Mouse (Mus musculus): ENCODE data around the gene Samd4b. TPM values are rescaled to one million over a fixed set of nuclear protein-coding genes. Genes with fewer than 3 reads are reported as not detected.

The Samd4b gene
- polyA plus RNA-seq, 1 experiment from 2014 or later: 10.0 TPM

- H3K27me3 ChIP-seq (replicated peaks): no peaks in the 10 kb centered on the region
- 77% methylated on average over 3 of the region's 3 CpGs for WGBS (ENCODE audit: insufficient replicate concordance)
- H3K4me3 ChIP-seq: no peak overlapping the region
- peaks cover 63% of the 10 kb centered on the region for H3K4me1 ChIP-seq
- peaks cover 40% of the 10 kb centered on the region for H3K36me3 ChIP-seq
- peak overlapping the region; percentile 57 for H3K27ac ChIP-seq
- ATAC-seq: no peak
- H3K4me2 ChIP-seq: no peak overlapping the region
- H3K9ac ChIP-seq: no peak overlapping the region
- H3K9me3 ChIP-seq (replicated peaks): no peaks in the 10 kb centered on the region
Observed at GRCm38 (mm10) chr7:28354113-28354581, 243.8 kb downstream of the Samd4b start.

- Histone ChIP-seq H3K4me2 (peak overlapping the region; percentile 13; the same call in 1 of the 2 replicates), H3K27me3 (replicated peaks) (no peaks in the 10 kb centered on the region), H3K9ac (no peak overlapping the region), H3K4me1 (peaks cover 62% of the 10 kb centered on the region), H3K27ac (peak overlapping the region; percentile 50; the same call in 1 of the 2 replicates), H3K4me3 (no peak overlapping the region), H3K9me3 (replicated peaks) (no peaks in the 10 kb centered on the region), H3K36me3 (peaks cover 40% of the 10 kb centered on the region)
- no peak for ATAC-seq
- 93% methylated on average over 2 of the region's 2 CpGs for WGBS (ENCODE audit: insufficient replicate concordance)
Observed at GRCm38 (mm10) chr7:28353267-28353666, 244.7 kb downstream of the Samd4b start.

GRCm38 (mm10) chr7:28351676-28352191 is 246.2 kb downstream of the Samd4b start:
- peak overlapping the region; percentile 93 for H3K4me3 ChIP-seq
- no peak for ATAC-seq
- WGBS (ENCODE audit: insufficient replicate concordance): 9% methylated on average over 4 of the region's 4 CpGs
- no peaks in the 10 kb centered on the region for H3K9me3 ChIP-seq (replicated peaks)
- peaks cover 47% of the 10 kb centered on the region for H3K4me1 ChIP-seq
- H3K9ac ChIP-seq: peak overlapping the region; percentile 97
- peak overlapping the region; percentile 76 for H3K4me2 ChIP-seq
- no peaks in the 10 kb centered on the region for H3K27me3 ChIP-seq (replicated peaks)
- peak overlapping the region; percentile 84 for H3K27ac ChIP-seq
- H3K36me3 ChIP-seq: peaks cover 40% of the 10 kb centered on the region

- peak; percentile 92 for ATAC-seq
- WGBS (ENCODE audit: insufficient replicate concordance): under 1% methylated on average over 50 of the region's 50 CpGs
Observed at GRCm38 (mm10) chr7:28350155-28350883, 247.6 kb downstream of the Samd4b start, which contains the start of gene Rps16. TSS of gene Rps16 (plus strand) at chr7:28350652.

More at GRCm38 (mm10) chr7:28350155-28350883, 247.6 kb downstream of the Samd4b start, which contains the start of gene Rps16:
- Histone ChIP-seq H3K36me3 (peaks cover 39% of the 10 kb centered on the region), H3K27ac (peak within 1 kb of the TSS; percentile 84), H3K4me3 (peak within 1 kb of the TSS; percentile 93), H3K4me1 (peaks cover 44% of the 10 kb centered on the region), H3K9me3 (replicated peaks) (no peaks in the 10 kb centered on the region), H3K4me2 (peak within 1 kb of the TSS; percentile 76), H3K9ac (peak within 1 kb of the TSS; percentile 97), H3K27me3 (replicated peaks) (no peaks in the 10 kb centered on the region)

Small RNA genes lying within 50 kb of the gene (microRNA-seq; reads per million reads assigned to microRNA genes)
- not detected for gene Mir7049

Other genes starting within 250 kb of the Samd4b start
- 986 and 994 TPM in 2 replicates for gene Rps16, start 247.5 kb downstream of the Samd4b start, polyA plus RNA-seq (2016; fragmentation: Nextera tagmentation; extraction: Ambion mirVana)
- gene Plekhg2, start 225.5 kb downstream of the Samd4b start, polyA plus RNA-seq (2016; fragmentation: Nextera tagmentation; extraction: Ambion mirVana): 13.7 and 14.4 TPM in 2 replicates
- 7.4 and 7.5 TPM in 2 replicates for gene Zfp36, start 217.9 kb downstream of the Samd4b start, polyA plus RNA-seq (2016; fragmentation: Nextera tagmentation; extraction: Ambion mirVana)
- gene Med29, start 205.4 kb downstream of the Samd4b start, polyA plus RNA-seq (2016; fragmentation: Nextera tagmentation; extraction: Ambion mirVana): 35.1 and 36.8 TPM in 2 replicates
- 36.5 and 42.4 TPM in 2 replicates for gene Paf1, start 205.2 kb downstream of the Samd4b start, polyA plus RNA-seq (2016; fragmentation: Nextera tagmentation; extraction: Ambion mirVana)
- 41.0 and 41.3 TPM in 2 replicates for gene Gmfg, start 160.7 kb downstream of the Samd4b start, polyA plus RNA-seq (2016; fragmentation: Nextera tagmentation; extraction: Ambion mirVana)
- 1.3 and 1.5 TPM in 2 replicates for gene Lrfn1, start 146.2 kb downstream of the Samd4b start, polyA plus RNA-seq (2016; fragmentation: Nextera tagmentation; extraction: Ambion mirVana)
- gene Ifnl2, start 87.7 kb downstream of the Samd4b start, polyA plus RNA-seq (2016; fragmentation: Nextera tagmentation; extraction: Ambion mirVana): not detected in 2 replicates
- not detected in 2 replicates for gene Ifnl3, start 75.3 kb downstream of the Samd4b start, polyA plus RNA-seq (2016; fragmentation: Nextera tagmentation; extraction: Ambion mirVana)
- not detected in 2 replicates for gene Sycn, start 57.3 kb downstream of the Samd4b start, polyA plus RNA-seq (2016; fragmentation: Nextera tagmentation; extraction: Ambion mirVana)
- gene Nccrp1, start 50.9 kb downstream of the Samd4b start, polyA plus RNA-seq (2016; fragmentation: Nextera tagmentation; extraction: Ambion mirVana): not detected in 2 replicates
- 24.3 and 24.6 TPM in 2 replicates for gene Pak4, start within 50 bp of the Samd4b start, polyA plus RNA-seq (2016; fragmentation: Nextera tagmentation; extraction: Ambion mirVana)
- not detected in 2 replicates for gene Acp7, start 33.2 kb upstream of the Samd4b start, polyA plus RNA-seq (2016; fragmentation: Nextera tagmentation; extraction: Ambion mirVana)
- gene Fbxo27, start 94.7 kb upstream of the Samd4b start, polyA plus RNA-seq (2016; fragmentation: Nextera tagmentation; extraction: Ambion mirVana): 0.28 and 0.48 TPM in 2 replicates
- 1.7 and 1.9 TPM in 2 replicates for gene Fbxo17, start 118.7 kb upstream of the Samd4b start, polyA plus RNA-seq (2016; fragmentation: Nextera tagmentation; extraction: Ambion mirVana)
- 122 and 123 TPM in 2 replicates for gene Mrps12, start 143.7 kb upstream of the Samd4b start, polyA plus RNA-seq (2016; fragmentation: Nextera tagmentation; extraction: Ambion mirVana)
- gene Sars2, start 143.8 kb upstream of the Samd4b start, polyA plus RNA-seq (2016; fragmentation: Nextera tagmentation; extraction: Ambion mirVana): 20.4 and 22.3 TPM in 2 replicates
- not detected in 2 replicates for gene Ccer2, start 158.0 kb upstream of the Samd4b start, polyA plus RNA-seq (2016; fragmentation: Nextera tagmentation; extraction: Ambion mirVana)
- gene Sirt2, start 168.6 kb upstream of the Samd4b start, polyA plus RNA-seq (2016; fragmentation: Nextera tagmentation; extraction: Ambion mirVana): 28.5 and 29.0 TPM in 2 replicates
- gene Nfkbib, start 169.4 kb upstream of the Samd4b start, polyA plus RNA-seq (2016; fragmentation: Nextera tagmentation; extraction: Ambion mirVana): 41.6 and 43.1 TPM in 2 replicates
- gene Rinl, start 190.8 kb upstream of the Samd4b start, polyA plus RNA-seq (2016; fragmentation: Nextera tagmentation; extraction: Ambion mirVana): 14.5 and 16.1 TPM in 2 replicates
- 186 and 188 TPM in 2 replicates for gene Hnrnpl, start 210.4 kb upstream of the Samd4b start, polyA plus RNA-seq (2016; fragmentation: Nextera tagmentation; extraction: Ambion mirVana)
- 72.3 and 73.6 TPM in 2 replicates for gene Ech1, start 227.1 kb upstream of the Samd4b start, polyA plus RNA-seq (2016; fragmentation: Nextera tagmentation; extraction: Ambion mirVana)
- gene Lgals4, start 235.7 kb upstream of the Samd4b start, polyA plus RNA-seq (2016; fragmentation: Nextera tagmentation; extraction: Ambion mirVana): 2.7 and 3.6 TPM in 2 replicates